Mouse (Mus musculus): ENCODE measurements around the gene Zfp777. TPM values are rescaled to one million over a fixed set of nuclear protein-coding genes. Genes with fewer than 3 reads are reported as not detected.

Gene Zfp777
- total RNA-seq, 1 experiment, result 18.2 TPM

DNA sequence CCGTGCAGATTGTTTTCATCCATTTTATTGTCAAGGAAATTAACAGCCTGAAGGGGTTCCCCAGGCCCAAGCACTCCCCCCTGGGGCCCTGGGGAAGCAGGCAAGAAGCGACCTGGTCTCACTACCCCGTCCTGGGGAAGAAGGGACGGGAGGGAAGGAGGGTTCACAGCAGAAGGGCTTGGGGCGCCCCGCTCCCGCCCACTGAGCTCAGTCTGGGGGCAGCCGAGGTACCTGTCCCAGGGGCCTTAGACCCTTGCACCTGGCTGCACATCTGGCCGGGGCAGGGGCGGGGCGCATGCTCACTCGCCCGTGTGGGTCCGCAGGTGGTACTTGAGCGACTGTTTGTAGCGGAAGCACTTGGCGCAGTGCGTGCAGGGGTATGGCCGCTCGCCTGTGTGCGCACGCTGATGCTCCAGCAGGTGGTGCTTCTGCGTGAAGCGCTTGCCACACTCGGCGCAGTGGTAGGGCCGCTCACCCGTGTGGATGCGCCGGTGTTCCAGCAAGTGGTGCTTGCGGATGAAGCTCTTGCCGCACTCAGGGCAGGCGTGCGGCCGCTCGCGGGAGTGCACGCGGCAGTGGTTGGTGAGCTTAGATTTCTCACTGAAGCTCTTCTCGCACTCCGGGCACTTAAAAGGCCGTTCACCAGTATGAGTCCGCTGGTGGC is 24.2 kb downstream of the Zfp777 start:
- no peak overlapping the region for H3K27ac ChIP-seq (ENCODE audit: insufficient read depth, low read depth, low read length, poor library complexity, severe bottlenecking)
- peak overlapping the region; percentile 38; the same call in 1 of the 2 replicates for H3K9ac ChIP-seq (ENCODE audit: insufficient read depth, low read depth, low read length, poor library complexity, severe bottlenecking)
- TF ChIP-seq ZC3H11A (IDR thresholded peaks at IDR 0.05; ENCODE audit: borderline replicate concordance, low read depth, low read length) (no peak), HCFC1 (IDR thresholded peaks at IDR 0.05; ENCODE audit: borderline replicate concordance, insufficient read depth, low read length) (no peak), ZNF384 (IDR thresholded peaks at IDR 0.05; ENCODE audit: low read depth, low read length) (no peak), MAFK (IDR thresholded peaks at IDR 0.05; ENCODE audit: insufficient read depth, low read depth, low read length) (no peak), CHD2 (IDR thresholded peaks at IDR 0.05; ENCODE audit: low read depth, low read length) (no peak)
- H3K4me1 ChIP-seq (ENCODE audit: control insufficient read depth in 2 of 2, insufficient read depth in 2 of 2, low read length in 2 of 2, poor library complexity in 1 of 2), result peaks cover 0 to 6% of the 10 kb centered on the region in 2 experiments; a peak in 2 of 4 replicates
- in situ Hi-C loops (cut with MboI; ENCODE audit: low sequenced_read_pairs in 2 of 2, unreplicated experiment in 2 of 2), result no loop called here
- H3K9me3 ChIP-seq (ENCODE audit: control insufficient read depth, insufficient read depth, low read depth, low read length), result no peaks in the 10 kb centered on the region
- H3K4me3 ChIP-seq (ENCODE audit: insufficient read depth in 1 of 2, low read depth in 1 of 2, low read length in 2 of 2, poor library complexity in 1 of 2, severe bottlenecking in 1 of 2), result peak overlapping the region; percentile 52 to 64
- peaks cover 37% of the 10 kb centered on the region for H3K36me3 ChIP-seq (ENCODE audit: control insufficient read depth, insufficient read depth, low read length, poor library complexity, severe bottlenecking)
- DNase-seq (ENCODE audit: low read depth, low spot score), result peak; percentile 43

DNA sequence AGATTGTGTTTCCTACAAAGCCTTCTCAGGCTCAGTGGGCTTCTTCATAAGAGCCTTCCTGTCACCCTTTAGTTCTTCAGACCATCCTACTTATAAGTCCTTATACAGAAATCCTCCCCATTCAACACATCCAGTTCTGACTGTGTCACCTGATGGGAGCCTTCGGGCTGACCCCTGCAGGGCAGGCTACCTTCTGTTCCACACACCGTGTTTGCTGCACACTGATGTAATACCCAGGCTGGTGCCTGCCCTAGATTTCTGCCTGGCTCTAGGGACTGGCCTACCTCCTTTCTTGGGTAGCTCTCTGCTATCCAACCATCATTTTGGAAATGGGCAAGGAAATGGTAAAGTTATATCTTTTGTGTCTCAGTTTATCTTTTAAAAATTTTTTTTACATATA is 26.0 kb downstream of the Zfp777 start:
- Histone ChIP-seq H3K9ac (ENCODE audit: insufficient read depth, low read depth, low read length, poor library complexity, severe bottlenecking) (no peak overlapping the region), H3K27ac (ENCODE audit: insufficient read depth, low read depth, low read length, poor library complexity, severe bottlenecking) (no peak overlapping the region), H3K36me3 (ENCODE audit: control insufficient read depth, insufficient read depth, low read length, poor library complexity, severe bottlenecking) (peaks cover 26% of the 10 kb centered on the region; the same call in 1 of the 2 replicates), H3K4me1 (ENCODE audit: control insufficient read depth in 2 of 2, insufficient read depth in 2 of 2, low read length in 2 of 2, poor library complexity in 1 of 2) (peaks cover 0 to 6% of the 10 kb centered on the region in 2 experiments; a peak in 2 of 4 replicates), H3K4me3 (ENCODE audit: insufficient read depth in 1 of 2, low read depth in 1 of 2, low read length in 2 of 2, poor library complexity in 1 of 2, severe bottlenecking in 1 of 2) (no peak overlapping the region), H3K9me3 (ENCODE audit: control insufficient read depth, insufficient read depth, low read depth, low read length) (no peaks in the 10 kb centered on the region)
- in situ Hi-C loops (cut with MboI; ENCODE audit: low sequenced_read_pairs in 2 of 2, unreplicated experiment in 2 of 2), result no loop called here
- DNase-seq (ENCODE audit: low read depth, low spot score), result no peak
- TF ChIP-seq ZC3H11A (IDR thresholded peaks at IDR 0.05; ENCODE audit: borderline replicate concordance, low read depth, low read length) (no peak), CHD2 (IDR thresholded peaks at IDR 0.05; ENCODE audit: low read depth, low read length) (no peak), ZNF384 (IDR thresholded peaks at IDR 0.05; ENCODE audit: low read depth, low read length) (no peak), HCFC1 (IDR thresholded peaks at IDR 0.05; ENCODE audit: borderline replicate concordance, insufficient read depth, low read length) (no peak), MAFK (IDR thresholded peaks at IDR 0.05; ENCODE audit: insufficient read depth, low read depth, low read length) (no peak)

DNA sequence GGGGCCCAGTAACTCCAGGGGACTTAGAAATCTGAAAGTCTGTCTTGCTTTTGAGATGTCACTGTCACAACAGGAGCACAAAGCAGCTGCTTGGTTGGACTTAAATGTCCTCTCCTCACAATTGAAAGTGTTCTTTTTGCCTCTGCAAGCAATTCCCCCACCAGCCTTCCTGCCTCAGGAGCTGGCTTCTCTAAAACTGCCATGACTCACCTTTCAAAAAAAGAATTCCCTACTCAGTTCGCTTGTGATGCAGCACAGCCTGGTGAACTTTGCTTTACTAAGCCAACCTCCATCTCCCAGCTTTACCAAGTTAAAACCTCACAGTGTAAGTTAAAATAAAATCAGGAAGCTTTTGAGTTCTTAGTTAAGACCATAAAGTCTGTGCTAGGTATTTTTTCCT is 27.0 kb downstream of the Zfp777 start:
- H3K27ac ChIP-seq (ENCODE audit: insufficient read depth, low read depth, low read length, poor library complexity, severe bottlenecking), result no peak overlapping the region
- peaks cover 23% of the 10 kb centered on the region; the same call in 1 of the 2 replicates for H3K36me3 ChIP-seq (ENCODE audit: control insufficient read depth, insufficient read depth, low read length, poor library complexity, severe bottlenecking)
- in situ Hi-C loops (cut with MboI; ENCODE audit: low sequenced_read_pairs in 2 of 2, unreplicated experiment in 2 of 2), result no loop called here

DNA sequence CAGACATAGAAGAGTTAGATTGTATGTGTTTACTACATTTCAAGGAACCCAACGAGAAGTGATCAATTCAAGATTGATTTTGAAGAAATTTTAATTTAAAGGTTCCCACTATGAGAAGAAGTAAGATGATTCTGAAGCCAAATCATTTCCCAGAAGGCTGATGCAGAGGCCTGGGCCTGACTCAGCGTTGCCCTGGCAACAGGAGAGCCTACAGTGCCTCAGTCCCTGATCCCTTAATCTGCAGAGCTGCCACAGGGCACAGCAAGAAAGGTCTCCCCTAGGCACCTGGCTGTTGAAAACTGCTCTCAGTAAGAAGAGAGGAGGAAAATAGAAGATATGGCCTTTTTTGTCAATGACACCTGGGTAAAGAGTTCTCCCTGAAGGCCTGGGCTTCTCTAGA is 28.7 kb downstream of the Zfp777 start:
- TF ChIP-seq MAFK (IDR thresholded peaks at IDR 0.05; ENCODE audit: insufficient read depth, low read depth, low read length) (no peak), ZC3H11A (IDR thresholded peaks at IDR 0.05; ENCODE audit: borderline replicate concordance, low read depth, low read length) (no peak), HCFC1 (IDR thresholded peaks at IDR 0.05; ENCODE audit: borderline replicate concordance, insufficient read depth, low read length) (no peak), CHD2 (IDR thresholded peaks at IDR 0.05; ENCODE audit: low read depth, low read length) (no peak), ZNF384 (IDR thresholded peaks at IDR 0.05; ENCODE audit: low read depth, low read length) (no peak)
- in situ Hi-C loops (cut with MboI; ENCODE audit: low sequenced_read_pairs in 2 of 2, unreplicated experiment in 2 of 2), result no loop called here
- DNase-seq (ENCODE audit: low read depth, low spot score), result no peak
- H3K27ac ChIP-seq (ENCODE audit: insufficient read depth, low read depth, low read length, poor library complexity, severe bottlenecking), result no peak overlapping the region
- H3K4me1 ChIP-seq (ENCODE audit: control insufficient read depth in 2 of 2, insufficient read depth in 2 of 2, low read length in 2 of 2, poor library complexity in 1 of 2), result peaks cover 0 to 2% of the 10 kb centered on the region in 2 experiments; a peak in 1 of 4 replicates
- no peak overlapping the region for H3K9ac ChIP-seq (ENCODE audit: insufficient read depth, low read depth, low read length, poor library complexity, severe bottlenecking)
- peaks cover 11% of the 10 kb centered on the region; the same call in 1 of the 2 replicates for H3K36me3 ChIP-seq (ENCODE audit: control insufficient read depth, insufficient read depth, low read length, poor library complexity, severe bottlenecking)
- no peaks in the 10 kb centered on the region for H3K9me3 ChIP-seq (ENCODE audit: control insufficient read depth, insufficient read depth, low read depth, low read length)
- no peak overlapping the region for H3K4me3 ChIP-seq (ENCODE audit: insufficient read depth in 1 of 2, low read depth in 1 of 2, low read length in 2 of 2, poor library complexity in 1 of 2, severe bottlenecking in 1 of 2)

More for the DNA sequence above, 27.0 kb downstream of the Zfp777 start:
- TF ChIP-seq ZNF384 (IDR thresholded peaks at IDR 0.05; ENCODE audit: low read depth, low read length) (no peak), CHD2 (IDR thresholded peaks at IDR 0.05; ENCODE audit: low read depth, low read length) (no peak), ZC3H11A (IDR thresholded peaks at IDR 0.05; ENCODE audit: borderline replicate concordance, low read depth, low read length) (no peak), HCFC1 (IDR thresholded peaks at IDR 0.05; ENCODE audit: borderline replicate concordance, insufficient read depth, low read length) (no peak), MAFK (IDR thresholded peaks at IDR 0.05; ENCODE audit: insufficient read depth, low read depth, low read length) (no peak)
- H3K4me3 ChIP-seq (ENCODE audit: insufficient read depth in 1 of 2, low read depth in 1 of 2, low read length in 2 of 2, poor library complexity in 1 of 2, severe bottlenecking in 1 of 2), result no peak overlapping the region
- DNase-seq (ENCODE audit: low read depth, low spot score), result no peak
- H3K9ac ChIP-seq (ENCODE audit: insufficient read depth, low read depth, low read length, poor library complexity, severe bottlenecking), result no peak overlapping the region
- H3K9me3 ChIP-seq (ENCODE audit: control insufficient read depth, insufficient read depth, low read depth, low read length), result no peaks in the 10 kb centered on the region
- peaks cover 0 to 6% of the 10 kb centered on the region in 2 experiments; a peak in 2 of 4 replicates for H3K4me1 ChIP-seq (ENCODE audit: control insufficient read depth in 2 of 2, insufficient read depth in 2 of 2, low read length in 2 of 2, poor library complexity in 1 of 2)
